Comparison of ENCODE assay signal across 8 mouse cellular contexts in the genomic region with DNA sequence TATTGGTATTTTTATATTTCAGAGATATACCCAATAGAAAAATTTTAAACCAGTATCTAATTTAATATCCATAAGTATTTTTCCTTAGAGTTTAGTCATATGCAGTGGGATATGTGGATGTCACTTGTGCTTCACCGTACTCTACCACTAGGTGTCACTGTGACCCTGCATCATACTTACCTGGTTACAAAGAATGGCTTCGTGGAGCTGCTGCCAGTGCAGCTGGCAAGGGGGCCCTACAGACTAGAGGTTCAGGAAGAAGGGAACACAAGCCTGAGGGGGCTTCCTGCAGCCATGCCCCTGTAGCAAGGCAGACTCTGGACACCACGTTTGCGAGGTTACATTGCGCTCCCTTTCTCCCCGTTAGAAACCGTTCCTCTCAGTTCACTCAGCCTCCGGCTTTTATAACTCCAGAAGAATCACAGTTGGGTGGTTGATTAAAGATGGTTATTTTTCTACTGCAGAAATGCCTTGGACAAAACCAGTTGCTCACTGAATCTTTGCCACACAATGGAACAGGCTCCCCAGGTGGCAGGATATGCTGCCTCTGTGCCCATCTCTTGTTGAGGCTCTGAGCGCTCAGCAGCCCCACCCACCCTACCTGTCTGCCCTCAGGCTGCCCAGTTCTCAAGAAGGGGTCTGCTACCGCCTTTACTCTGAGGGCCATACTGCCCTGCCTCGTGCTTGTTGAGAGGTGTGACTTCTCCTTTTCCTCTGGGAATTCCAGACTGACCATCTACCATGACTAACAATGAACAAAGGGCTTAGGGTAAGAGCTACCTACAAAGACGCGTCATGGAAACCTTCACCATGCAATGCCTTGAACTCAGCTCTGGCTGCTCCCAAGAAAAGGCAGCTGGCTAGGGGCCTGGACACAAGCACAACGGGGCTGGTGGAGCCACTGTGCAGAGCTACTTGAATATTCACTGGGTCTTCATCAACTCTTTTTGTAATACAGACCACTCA. TPM values are rescaled to one million over a fixed set of nuclear protein-coding genes. Genes with fewer than 3 reads are reported as not detected.
DNase-seq lines count a peak whose midpoint lies in the region; ATAC-seq and TF ChIP-seq lines count a peak whose summit lies in the region.

No protein-coding gene starts in this region.

- peak; percentile 72 for TF ChIP-seq CTCF in E14TG2a.4 (conservative IDR thresholded peaks at IDR 0.05; ENCODE audit: low read length)
- peak; percentile 76 for TF ChIP-seq CTCF in bone marrow macrophage, adult 2 months (IDR thresholded peaks at IDR 0.05; ENCODE audit: low read depth, low read length)
- TF ChIP-seq CTCF in embryonic fibroblast, embryonic 13.5 days (IDR thresholded peaks at IDR 0.05; ENCODE audit: borderline replicate concordance, insufficient read depth, low read length), result peak; percentile 53; the same call in 1 of the 2 replicates

- H3K9me3 ChIP-seq in E14TG2a.4 (ENCODE audit: low read length), result no peaks in the 10 kb centered on the region
- no peaks in the 10 kb centered on the region for H3K9me3 ChIP-seq in lung, embryonic 15.5 days

- no peak overlapping the region for H3K4me3 ChIP-seq in E14TG2a.4 (replicated peaks; ENCODE audit: low read length)
- no peak overlapping the region for H3K4me3 ChIP-seq in bone marrow macrophage, adult 2 months (ENCODE audit: insufficient read depth, low read length)
- no peak overlapping the region for H3K4me3 ChIP-seq in embryonic fibroblast, embryonic 13.5 days (ENCODE audit: insufficient read depth, low read length)
- H3K4me3 ChIP-seq in lung, embryonic 15.5 days, result no peak overlapping the region

- peaks cover 7% of the 10 kb centered on the region; the same call in 1 of the 2 replicates for H3K4me1 ChIP-seq in E14TG2a.4 (replicated peaks; ENCODE audit: low read depth, low read length)
- H3K4me1 ChIP-seq in bone marrow macrophage, adult 2 months (ENCODE audit: control insufficient read depth, insufficient read depth, low read length), result no peaks in the 10 kb centered on the region
- H3K4me1 ChIP-seq in embryonic fibroblast, embryonic 13.5 days (ENCODE audit: control insufficient read depth, insufficient read depth, low read length), result no peaks in the 10 kb centered on the region
- peaks cover 4% of the 10 kb centered on the region for H3K4me1 ChIP-seq in lung, embryonic 15.5 days

- DNase-seq in heart, postnatal 4 days, result peak; percentile 81
- peak; percentile 79 for DNase-seq in layer of hippocampus, adult 11-12 months (ENCODE audit: low spot score)
- peak; percentile 57 for DNase-seq in ovary, postnatal 14 days (ENCODE audit: low spot score)
- peak; percentile 70 for DNase-seq in thymus, postnatal 25 days

- H3K27me3 ChIP-seq in E14TG2a.4 (ENCODE audit: insufficient read depth, low read length), result peaks cover 12% of the 10 kb centered on the region; the same call in 1 of the 2 replicates
- H3K27me3 ChIP-seq in lung, embryonic 15.5 days, result no peaks in the 10 kb centered on the region

- ATAC-seq in lung, embryonic 15.5 days (ENCODE audit: borderline replicate concordance, extremely low read depth, low FRiP score, low TSS enrichment), result 0 out of 2 replicates have a peak, but pooled peaks have one; percentile 35

- H3K27ac ChIP-seq in bone marrow macrophage, adult 2 months (ENCODE audit: insufficient read depth, low read depth, low read length), result no peak overlapping the region
- H3K27ac ChIP-seq in embryonic fibroblast, embryonic 13.5 days (ENCODE audit: insufficient read depth, low read length), result no peak overlapping the region
- H3K27ac ChIP-seq in lung, embryonic 15.5 days, result no peak overlapping the region

- WGBS in lung, embryonic 15.5 days, result 54% methylated on average over 14 of the region's 14 CpGs

- H3K36me3 ChIP-seq in E14TG2a.4 (ENCODE audit: insufficient read depth, low read length), result no peaks in the 10 kb centered on the region
- H3K36me3 ChIP-seq in lung, embryonic 15.5 days, result peaks cover 20% of the 10 kb centered on the region

- no peak overlapping the region for H3K4me2 ChIP-seq in lung, embryonic 15.5 days

- no peak for TF ChIP-seq POLR2A in bone marrow macrophage, adult 2 months (IDR thresholded peaks at IDR 0.05; ENCODE audit: borderline replicate concordance, low read depth, low read length)
- no peak for TF ChIP-seq POLR2A in embryonic fibroblast, embryonic 13.5 days (IDR thresholded peaks at IDR 0.05; ENCODE audit: low read depth, low read length)

- no peak overlapping the region for H3K9ac ChIP-seq in lung, embryonic 15.5 days

RNA-seq across cellular contexts. Expression of a gene that starts 25.8 kb away (rescaled TPM):
- polyA plus RNA-seq in bone marrow macrophage, adult 2 months (2012; ENCODE audit: insufficient read depth, insufficient read length, missing spikeins), result not detected in 2 replicates
- 2.6 and 3.4 TPM in 2 replicates for polyA plus RNA-seq in embryonic fibroblast, embryonic 13.5 days (2011; ENCODE audit: insufficient read length, low read depth, missing spikeins)
- 1 to 10 TPM; 6.0 to 6.4 TPM for total RNA-seq in heart, postnatal 4 days (2021)
- 34.2 and 39.8 TPM in 2 replicates for polyA plus RNA-seq in lung, embryonic 15.5 days (2015; fragmentation: Nextera tagmentation; extraction: Ambion mirVana)

RNA-seq across cellular contexts. Expression of a gene that starts 40.4 kb away (rescaled TPM):
- polyA plus RNA-seq in bone marrow macrophage, adult 2 months (2012; ENCODE audit: insufficient read depth, insufficient read length, missing spikeins), result 0.27 and 0.88 TPM in 2 replicates
- polyA plus RNA-seq in embryonic fibroblast, embryonic 13.5 days (2011; ENCODE audit: insufficient read length, low read depth, missing spikeins), result 0.57 and 1.3 TPM in 2 replicates
- 10 to 100 TPM; 15.5 to 17.7 TPM for total RNA-seq in heart, postnatal 4 days (2021)
- 7.5 and 9.4 TPM in 2 replicates for polyA plus RNA-seq in lung, embryonic 15.5 days (2015; fragmentation: Nextera tagmentation; extraction: Ambion mirVana)
